In genomic region chr10:57486542-57487071, GRCm38 (mm10) we compare ENCODE assay signal across 8 mouse cellular contexts. TPM values are rescaled to one million over a fixed set of nuclear protein-coding genes. Genes with fewer than 3 reads are reported as not detected.
DNase-seq lines count a peak whose midpoint lies in the region; ATAC-seq and TF ChIP-seq lines count a peak whose summit lies in the region.

No protein-coding gene starts in this region.

- no peak for TF ChIP-seq CTCF in kidney, postnatal 0 days (IDR thresholded peaks at IDR 0.05; ENCODE audit: low read depth)

- no peak for DNase-seq in frontal cortex, postnatal 14 days (ENCODE audit: low spot score in 2 of 2)
- peak; percentile 86 for DNase-seq in thymus, postnatal 4 days
- DNase-seq in thymus, postnatal 0 days (ENCODE audit: low spot score), result no peak
- peak; percentile 78 for DNase-seq in kidney, postnatal 0 days (ENCODE audit: low spot score)
- peak; percentile 83 to 84 for DNase-seq in lung, postnatal 4 days
- no peak for DNase-seq in thymus, adult 18-20 months

- ATAC-seq in frontal cortex, adult (ENCODE audit: low TSS enrichment), result peak; percentile 73
- ATAC-seq in forebrain, embryonic 13.5 days, result peak; percentile 80
- peak; percentile 90 for ATAC-seq in kidney, postnatal 0 days (replicated peaks; ENCODE audit: low FRiP score, low read depth)

- H3K4me2 ChIP-seq in forebrain, embryonic 13.5 days, result peak overlapping the region; percentile 73
- H3K4me2 ChIP-seq in kidney, postnatal 0 days (ENCODE audit: low read length), result peak overlapping the region; percentile 66

- H3K4me3 ChIP-seq in forebrain, embryonic 13.5 days, result peak overlapping the region; percentile 94
- H3K4me3 ChIP-seq in kidney, postnatal 0 days (replicated peaks; ENCODE audit: low read depth, low read length), result peak overlapping the region; percentile 94

- under 1% methylated on average over 64 of the region's 65 CpGs for WGBS in forebrain, embryonic 13.5 days
- under 1% methylated on average over 65 of the region's 65 CpGs for WGBS in kidney, postnatal 0 days

- H3K4me1 ChIP-seq in forebrain, embryonic 13.5 days, result peaks cover 21% of the 10 kb centered on the region
- 0 out of 2 replicates have a peak, but pooled peaks cover 4% of the 10 kb centered on the region for H3K4me1 ChIP-seq in kidney, postnatal 0 days (replicated peaks; ENCODE audit: insufficient read depth, low read length)

- H3K9me3 ChIP-seq in forebrain, embryonic 13.5 days (replicated peaks), result no peaks in the 10 kb centered on the region
- no peaks in the 10 kb centered on the region for H3K9me3 ChIP-seq in kidney, postnatal 0 days (replicated peaks; ENCODE audit: low read length)

- H3K27me3 ChIP-seq in forebrain, embryonic 13.5 days, result no peaks in the 10 kb centered on the region
- no peaks in the 10 kb centered on the region for H3K27me3 ChIP-seq in kidney, postnatal 0 days (ENCODE audit: insufficient read depth, low read length)

- peak overlapping the region; percentile 99 for H3K27ac ChIP-seq in forebrain, embryonic 13.5 days
- peak overlapping the region; percentile 95 for H3K27ac ChIP-seq in kidney, postnatal 0 days

- H3K36me3 ChIP-seq in forebrain, embryonic 13.5 days (ENCODE audit: poor library complexity, severe bottlenecking), result peaks cover 6% of the 10 kb centered on the region; the same call in 1 of the 2 replicates
- no peaks in the 10 kb centered on the region for H3K36me3 ChIP-seq in kidney, postnatal 0 days (ENCODE audit: insufficient read depth, low read length)

- peak overlapping the region; percentile 97 for H3K9ac ChIP-seq in forebrain, embryonic 13.5 days
- H3K9ac ChIP-seq in kidney, postnatal 0 days (ENCODE audit: low read depth, low read length), result peak overlapping the region; percentile 96

RNA-seq across cellular contexts. Expression of gene Hsf2, which starts 0.4 kb away (rescaled TPM):
- polyA plus RNA-seq in thymus, postnatal 0 days (2015; fragmentation: Nextera tagmentation; extraction: Ambion mirVana), result 21.8 and 23.6 TPM in 2 replicates
- 82.0 and 86.3 TPM in 2 replicates for polyA plus RNA-seq in forebrain, embryonic 13.5 days (2015; fragmentation: Nextera tagmentation; extraction: Ambion mirVana)
- 26.2 and 27.8 TPM in 2 replicates for polyA plus RNA-seq in kidney, postnatal 0 days (2015; fragmentation: Nextera tagmentation; extraction: Ambion mirVana)

RNA-seq across cellular contexts. Expression of gene Serinc1, which starts 45.7 kb away (rescaled TPM):
- polyA plus RNA-seq in thymus, postnatal 0 days (2015; fragmentation: Nextera tagmentation; extraction: Ambion mirVana), result 91.2 and 93.4 TPM in 2 replicates
- 261 and 282 TPM in 2 replicates for polyA plus RNA-seq in forebrain, embryonic 13.5 days (2015; fragmentation: Nextera tagmentation; extraction: Ambion mirVana)
- polyA plus RNA-seq in kidney, postnatal 0 days (2015; fragmentation: Nextera tagmentation; extraction: Ambion mirVana), result 148 and 155 TPM in 2 replicates

Comparison
In these comparisons a context has a peak if more than half of its experiments do, and no peak if none do; other contexts are left out.
1. DNase-seq: peak in thymus, postnatal 4 days (single experiment), kidney, postnatal 0 days (single experiment) and lung, postnatal 4 days (2 of 2); none in frontal cortex, postnatal 14 days (0 of 2), thymus, postnatal 0 days (single experiment) and thymus, adult 18-20 months (0 of 2).
2. Peak in every context shown above with its lines, with median percentiles within 50 percentile points of each other: ATAC-seq.